Mouse (Mus musculus): ENCODE results near the gene Med19.

DNA sequence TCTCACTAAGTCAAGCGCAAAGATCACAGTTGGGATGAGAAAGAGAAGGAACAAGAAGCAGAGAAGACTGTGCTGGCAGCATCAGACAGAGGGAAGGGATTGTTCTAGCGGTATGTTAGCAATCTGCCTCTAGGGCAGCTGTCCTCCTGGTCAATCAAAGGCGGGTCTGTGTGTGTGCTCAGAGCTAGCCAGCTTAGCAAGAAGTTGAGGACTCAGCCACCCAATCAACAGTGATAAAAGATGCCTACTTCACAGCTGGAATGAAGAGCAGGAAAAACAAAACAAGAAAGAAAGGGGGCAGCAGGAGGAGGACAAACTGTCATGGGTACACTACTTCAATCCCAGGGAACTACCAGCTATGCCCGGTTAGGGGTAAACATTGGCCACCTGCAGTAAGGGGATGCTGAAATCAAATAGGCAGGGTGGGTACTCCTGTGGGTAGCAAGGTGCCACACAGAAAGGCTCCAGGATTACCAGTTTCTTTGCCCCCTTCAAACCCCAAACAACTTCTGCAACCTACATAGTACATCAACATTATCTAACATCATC, 43.2 kb upstream of the Med19 start:
- TF ChIP-seq ZC3H11A (IDR thresholded peaks at IDR 0.05; ENCODE audit: borderline replicate concordance, low read depth, low read length) (no peak), HCFC1 (IDR thresholded peaks at IDR 0.05; ENCODE audit: borderline replicate concordance, insufficient read depth, low read length) (no peak), MAFK (IDR thresholded peaks at IDR 0.05; ENCODE audit: insufficient read depth, low read depth, low read length) (no peak), ZNF384 (IDR thresholded peaks at IDR 0.05; ENCODE audit: low read depth, low read length) (no peak)
